Mouse (Mus musculus) embryonic facial prominence, embryonic 13.5 days (tissue): ENCODE results near the gene Pdgfb. TPM values are rescaled to one million over a fixed set of nuclear protein-coding genes. Genes with fewer than 3 reads are reported as not detected.

Source experiments
- ATAC-seq: fragments of 200-750 bp; cut with Nextera tagmentation; 2 replicates; pipeline ENCODE4 v1.8.0; 2017; ENCODE audit warnings: low read depth; ENCODE audit not compliant: insufficient number of reproducible peaks, insufficient read depth, low FRiP score, low TSS enrichment
- H3K27ac ChIP-seq: fragments of 300-500 bp; sonication (generic); 2 replicates; pipeline ENCODE4 v1.5.1; 2015; ENCODE audit warnings: moderate library complexity, mild to moderate bottlenecking, inconsistent platforms
- H3K27me3 ChIP-seq: fragments of 300-500 bp; sonication (generic); 2 replicates; pipeline ENCODE4 v1.6.1; 2015; ENCODE audit warnings: mild to moderate bottlenecking, inconsistent platforms
- H3K36me3 ChIP-seq: fragments of 300-500 bp; sonication (generic); 2 replicates; pipeline ENCODE4 v1.6.1; 2015; ENCODE audit warnings: mild to moderate bottlenecking, inconsistent platforms
- H3K4me1 ChIP-seq: fragments of 300-500 bp; sonication (generic); 2 replicates; pipeline ENCODE4 v1.6.1; 2015; ENCODE audit warnings: inconsistent platforms
- H3K4me2 ChIP-seq: fragments of 300-500 bp; sonication (generic); 2 replicates; pipeline ENCODE4 v1.6.1; 2015; ENCODE audit warnings: moderate library complexity, mild to moderate bottlenecking, inconsistent platforms
- H3K4me3 ChIP-seq: fragments of 300-500 bp; sonication (generic); 2 replicates; pipeline ENCODE4 v1.5.1; 2015; ENCODE audit warnings: mild to moderate bottlenecking, inconsistent platforms
- H3K9ac ChIP-seq: fragments of 300-500 bp; sonication (generic); 2 replicates; pipeline ENCODE4 v1.6.1; 2015; ENCODE audit warnings: mild to moderate bottlenecking, inconsistent platforms
- H3K9me3 ChIP-seq: fragments of 300-500 bp; sonication (generic); 2 replicates; pipeline ENCODE4 v1.6.1; 2016; ENCODE audit warnings: inconsistent platforms
- WGBS: fragments of 180-500 bp; shearing (Covaris S2); methylation state at CpG from one replicate; pipeline ENCODE4 v1.1.7; 2015; ENCODE audit warnings: mixed read lengths; 5-methylcytosine and 5-hydroxymethylcytosine counted together
- polyA plus RNA-seq: library from polyadenylated mRNA; unstranded; fragments of >200 nt; fragmentation: Nextera tagmentation; extraction: Ambion mirVana; gene quantifications from 2 replicates; pipeline ENCODE4 v1.2.1, GENCODE M21; 2015

Pdgfb gene
- polyA plus RNA-seq, 1 experiment from 2014 or later = 2.9 TPM

GRCm38 (mm10) chr15:80005436-80005835 is 9.3 kb downstream of the Pdgfb start:
- WGBS = 76% methylated on average over 10 of the region's 10 CpGs

GRCm38 (mm10) chr15:80004644-80005340 is 10.0 kb downstream of the Pdgfb start:
- Histone ChIP-seq H3K4me3 (no peak overlapping the region), H3K9ac (no peak overlapping the region), H3K27me3 (peaks cover 16% of the 10 kb centered on the region), H3K9me3 (no peaks in the 10 kb centered on the region), H3K4me2 (no peak overlapping the region), H3K27ac (no peak overlapping the region), H3K36me3 (no peaks in the 10 kb centered on the region), H3K4me1 (peaks cover 15% of the 10 kb centered on the region)
- no peak for ATAC-seq
- 32% methylated on average over 14 of the region's 14 CpGs for WGBS

More at GRCm38 (mm10) chr15:80005436-80005835, 9.3 kb downstream of the Pdgfb start:
- no peak for ATAC-seq
- Histone ChIP-seq H3K4me1 (peaks cover 18% of the 10 kb centered on the region), H3K27me3 (peaks cover 22% of the 10 kb centered on the region), H3K27ac (no peak overlapping the region; the same call in 1 of the 2 replicates), H3K4me3 (no peak overlapping the region), H3K9ac (no peak overlapping the region), H3K4me2 (no peak overlapping the region), H3K9me3 (no peaks in the 10 kb centered on the region), H3K36me3 (no peaks in the 10 kb centered on the region)

GRCm38 (mm10) chr15:80003581-80003980 is 11.2 kb downstream of the Pdgfb start:
- peaks cover 15% of the 10 kb centered on the region for H3K4me1 ChIP-seq
- H3K9ac ChIP-seq = no peak overlapping the region
- peaks cover 5% of the 10 kb centered on the region; the same call in 1 of the 2 replicates for H3K27me3 ChIP-seq
- no peak overlapping the region for H3K4me2 ChIP-seq
- no peak for ATAC-seq
- no peak overlapping the region for H3K27ac ChIP-seq
- H3K36me3 ChIP-seq = no peaks in the 10 kb centered on the region
- H3K9me3 ChIP-seq = no peaks in the 10 kb centered on the region
- 43% methylated on average over 2 of the region's 2 CpGs for WGBS
- no peak overlapping the region for H3K4me3 ChIP-seq

- WGBS = 90% methylated on average over 23 of the region's 23 CpGs
- no peaks in the 10 kb centered on the region for H3K9me3 ChIP-seq
Measured at GRCm38 (mm10) chr15:80001601-80002000, 13.2 kb downstream of the Pdgfb start.

DNA sequence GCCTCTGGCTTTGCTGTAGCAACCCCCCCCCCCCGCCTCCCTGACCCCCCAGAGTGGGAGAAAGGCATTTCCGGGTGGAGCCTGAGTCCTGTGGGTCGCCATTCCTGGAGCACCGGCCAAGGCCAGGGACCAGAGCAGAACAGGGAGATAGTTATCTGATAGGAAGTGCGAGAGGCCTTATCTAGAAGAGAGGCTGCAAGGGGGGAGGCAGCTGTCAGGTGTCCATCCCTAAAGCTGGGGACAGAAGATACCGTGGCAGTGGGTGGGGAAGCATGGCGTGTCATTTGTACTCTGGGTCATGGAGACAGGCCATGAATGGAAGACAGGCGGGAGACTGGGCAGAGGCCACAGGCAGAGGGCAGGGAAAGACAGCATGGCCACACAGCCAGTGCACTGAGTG is 14.1 kb downstream of the Pdgfb start:
- ATAC-seq = no peak
- no peak overlapping the region for H3K4me2 ChIP-seq
- no peak overlapping the region; the same call in 1 of the 2 replicates for H3K27ac ChIP-seq
- no peak overlapping the region for H3K4me3 ChIP-seq
- 54% methylated on average over 8 of the region's 8 CpGs for WGBS
- H3K4me1 ChIP-seq = peaks cover 13% of the 10 kb centered on the region
- peaks cover 5% of the 10 kb centered on the region; the same call in 1 of the 2 replicates for H3K27me3 ChIP-seq
- H3K9me3 ChIP-seq = no peaks in the 10 kb centered on the region
- no peaks in the 10 kb centered on the region for H3K36me3 ChIP-seq
- H3K9ac ChIP-seq = no peak overlapping the region

More at GRCm38 (mm10) chr15:80001601-80002000, 13.2 kb downstream of the Pdgfb start:
- no peak for ATAC-seq
- Histone ChIP-seq H3K4me1 (peaks cover 15% of the 10 kb centered on the region), H3K9ac (no peak overlapping the region), H3K4me3 (no peak overlapping the region), H3K27me3 (peaks cover 5% of the 10 kb centered on the region; the same call in 1 of the 2 replicates), H3K36me3 (no peaks in the 10 kb centered on the region), H3K27ac (no peak overlapping the region), H3K4me2 (no peak overlapping the region)

DNA sequence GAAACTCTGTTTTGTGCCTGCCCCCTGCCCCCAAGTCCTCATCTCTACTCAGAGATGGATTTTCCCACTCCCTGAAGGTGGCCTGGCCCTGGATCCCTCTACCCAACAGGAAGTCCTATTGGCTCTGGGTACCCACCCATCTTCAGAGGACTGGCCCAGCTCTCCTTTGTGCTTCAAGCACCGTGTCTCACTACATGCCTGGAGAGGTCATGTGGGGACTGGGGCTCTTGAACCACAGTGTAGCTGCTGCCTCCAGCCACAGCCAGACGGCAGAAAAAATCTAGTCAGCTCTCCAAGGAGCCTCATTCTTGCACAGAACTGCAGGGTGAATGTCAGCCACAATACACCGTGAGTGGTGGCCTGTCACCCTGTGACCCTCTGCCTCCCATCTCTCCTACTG is 16.8 kb downstream of the Pdgfb start:
- Histone ChIP-seq H3K4me1 (no peaks in the 10 kb centered on the region), H3K9me3 (no peaks in the 10 kb centered on the region), H3K4me3 (no peak overlapping the region), H3K27me3 (no peaks in the 10 kb centered on the region), H3K27ac (no peak overlapping the region), H3K36me3 (no peaks in the 10 kb centered on the region), H3K4me2 (no peak overlapping the region), H3K9ac (no peak overlapping the region)
- no peak for ATAC-seq
- 63% methylated on average over 3 of the region's 3 CpGs for WGBS

DNA sequence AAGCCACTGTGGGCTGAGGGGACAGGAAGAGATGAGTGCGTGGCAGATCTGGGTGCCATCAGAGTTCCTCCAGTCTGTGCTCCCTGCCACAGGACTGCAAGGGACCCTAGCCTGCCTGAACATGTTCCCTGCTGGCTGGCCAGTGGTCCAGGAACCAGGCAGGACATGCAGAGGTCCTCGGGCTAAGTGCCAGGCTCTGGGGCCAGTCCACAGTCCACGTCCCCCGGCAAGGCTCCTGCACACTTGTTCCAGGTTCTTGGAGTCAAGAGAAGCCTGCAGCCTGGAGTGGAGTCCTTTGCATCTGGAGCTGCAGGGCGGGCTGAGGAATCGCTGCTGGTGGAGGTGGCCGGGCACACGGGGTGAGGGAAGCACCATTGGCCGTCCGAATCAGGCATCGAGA is 18.0 kb downstream of the Pdgfb start:
- Histone ChIP-seq H3K9me3 (no peaks in the 10 kb centered on the region), H3K27ac (no peak overlapping the region), H3K9ac (no peak overlapping the region), H3K4me1 (no peaks in the 10 kb centered on the region), H3K4me2 (no peak overlapping the region), H3K36me3 (no peaks in the 10 kb centered on the region), H3K27me3 (no peaks in the 10 kb centered on the region), H3K4me3 (no peak overlapping the region)
- WGBS = 88% methylated on average over 11 of the region's 11 CpGs
- ATAC-seq = no peak

DNA sequence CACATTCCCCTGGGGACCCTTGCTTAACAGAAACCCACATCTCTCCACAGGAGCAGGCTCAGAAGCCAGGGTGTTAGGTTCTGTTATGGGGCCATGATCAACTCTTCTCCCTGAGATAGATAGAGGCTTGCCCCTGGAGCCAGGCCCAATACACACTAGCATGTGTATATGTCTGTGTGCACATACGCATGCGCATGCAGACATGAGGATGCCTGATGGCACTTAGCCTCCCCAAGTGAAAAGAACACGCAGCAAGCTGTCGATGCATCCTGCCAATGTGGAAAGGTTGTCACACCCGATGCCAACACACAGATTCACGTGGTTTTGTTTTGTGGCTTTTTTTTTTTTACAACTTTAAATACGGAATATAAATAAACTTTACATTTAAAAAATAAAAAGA is 19.2 kb downstream of the Pdgfb start:
- Histone ChIP-seq H3K27ac (no peak overlapping the region), H3K4me1 (no peaks in the 10 kb centered on the region), H3K9me3 (no peaks in the 10 kb centered on the region), H3K4me2 (no peak overlapping the region), H3K36me3 (no peaks in the 10 kb centered on the region), H3K27me3 (no peaks in the 10 kb centered on the region), H3K9ac (no peak overlapping the region), H3K4me3 (no peak overlapping the region)
- ATAC-seq = no peak
- 90% methylated on average over 7 of the region's 7 CpGs for WGBS

GRCm38 (mm10) chr15:79994566-79994965 is 20.2 kb downstream of the Pdgfb start:
- ATAC-seq = no peak
- H3K27ac ChIP-seq = no peak overlapping the region
- H3K4me3 ChIP-seq = no peak overlapping the region
- H3K27me3 ChIP-seq = no peaks in the 10 kb centered on the region
- no peak overlapping the region for H3K9ac ChIP-seq
- H3K9me3 ChIP-seq = no peaks in the 10 kb centered on the region
- H3K4me1 ChIP-seq = no peaks in the 10 kb centered on the region
- 79% methylated on average over 4 of the region's 4 CpGs for WGBS
- no peak overlapping the region for H3K4me2 ChIP-seq
- H3K36me3 ChIP-seq = no peaks in the 10 kb centered on the region

DNA sequence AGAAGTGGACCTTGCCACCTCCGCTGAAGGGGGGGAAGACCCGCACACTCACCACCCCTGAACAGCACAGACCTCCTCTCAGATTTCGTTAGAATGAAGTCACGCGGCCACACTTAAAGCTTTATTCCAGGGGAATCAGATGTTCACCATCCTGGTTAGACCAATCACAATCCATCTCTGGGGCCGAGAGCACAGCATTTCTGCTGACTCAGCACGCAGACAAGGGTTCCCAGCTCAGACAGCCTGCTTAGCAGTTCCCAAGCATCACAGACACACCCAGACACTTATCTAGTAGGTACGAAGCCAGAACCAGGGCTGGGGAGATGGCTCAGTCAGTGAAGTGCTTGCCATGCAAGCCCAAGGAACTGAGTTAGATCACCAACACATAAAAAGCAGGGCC is 28.6 kb downstream of the Pdgfb start:
- H3K36me3 ChIP-seq = no peaks in the 10 kb centered on the region
- peaks cover 1% of the 10 kb centered on the region for H3K4me1 ChIP-seq
- no peaks in the 10 kb centered on the region for H3K9me3 ChIP-seq
- H3K4me2 ChIP-seq = no peak overlapping the region
- no peaks in the 10 kb centered on the region for H3K27me3 ChIP-seq
- H3K9ac ChIP-seq = no peak overlapping the region; the same call in 1 of the 2 replicates
- no peak overlapping the region for H3K4me3 ChIP-seq
- H3K27ac ChIP-seq = no peak overlapping the region
- no peak for ATAC-seq
- 55% methylated on average over 8 of the region's 8 CpGs for WGBS

DNA sequence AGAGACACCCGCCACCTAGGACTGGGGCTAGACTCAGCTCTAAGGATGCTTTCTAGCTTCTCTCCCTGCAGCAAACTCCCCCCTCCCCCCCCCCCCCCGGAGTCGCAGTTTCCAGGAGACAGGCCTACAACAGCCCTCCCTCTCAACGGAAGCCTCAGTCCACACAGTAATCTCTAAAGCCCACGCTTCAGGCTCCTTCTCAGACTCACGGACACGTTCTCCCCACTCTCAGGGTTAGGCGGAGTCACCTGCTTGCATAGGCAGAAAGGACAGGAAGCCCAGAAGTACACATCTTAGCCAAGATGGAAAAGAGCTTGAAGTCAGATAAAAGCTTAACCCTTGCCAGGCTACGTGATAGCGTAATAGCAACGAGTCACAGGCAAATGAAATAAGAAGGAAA is 29.3 kb downstream of the Pdgfb start:
- H3K9ac ChIP-seq = no peak overlapping the region
- WGBS = 67% methylated on average over 11 of the region's 11 CpGs
- no peak overlapping the region for H3K27ac ChIP-seq
- H3K4me1 ChIP-seq = peaks cover 8% of the 10 kb centered on the region
- H3K4me2 ChIP-seq = no peak overlapping the region
- H3K36me3 ChIP-seq = no peaks in the 10 kb centered on the region
- no peaks in the 10 kb centered on the region for H3K27me3 ChIP-seq
- no peak overlapping the region for H3K4me3 ChIP-seq
- H3K9me3 ChIP-seq = no peaks in the 10 kb centered on the region
- ATAC-seq = no peak

DNA sequence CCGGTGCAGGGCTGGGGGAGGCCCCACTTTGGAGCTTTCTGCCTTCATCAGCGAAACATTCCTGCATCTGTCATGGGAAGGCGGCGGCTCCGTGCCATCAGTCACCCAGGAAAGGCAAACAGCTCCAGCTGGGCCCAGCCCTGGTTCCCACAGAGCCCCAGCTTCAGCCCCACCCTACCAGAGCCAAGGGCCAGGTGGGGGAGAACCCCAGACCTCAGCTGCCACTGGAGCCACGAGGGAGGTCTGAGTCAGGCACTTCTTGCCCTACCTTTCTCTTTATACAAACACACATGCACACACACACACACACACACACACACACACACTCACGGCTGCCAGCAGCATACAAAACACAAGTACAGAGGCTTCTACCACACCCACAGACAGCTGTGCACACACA is 30.6 kb downstream of the Pdgfb start:
- no peak for ATAC-seq
- Histone ChIP-seq H3K36me3 (no peaks in the 10 kb centered on the region), H3K9ac (no peak overlapping the region), H3K4me2 (no peak overlapping the region), H3K4me1 (peaks cover 9% of the 10 kb centered on the region), H3K9me3 (no peaks in the 10 kb centered on the region), H3K4me3 (no peak overlapping the region), H3K27me3 (no peaks in the 10 kb centered on the region), H3K27ac (no peak overlapping the region)
- 56% methylated on average over 7 of the region's 7 CpGs for WGBS
